Mouse (Mus musculus): ENCODE measurements around the gene Slc22a14.
"Not testable (repeated sequence)": the region's sequence is repeated elsewhere in the genome, so short reads cannot be mapped to it uniquely, and the experiment has no call there.

Gene Slc22a14

GRCm38 (mm10) chr9:119323260-119323645, 42.1 kb downstream of the Slc22a14 start:
- no peak for DNase-seq (ENCODE audit: low read depth in 2 of 2, low spot score in 2 of 2)

GRCm38 (mm10) chr9:119322289-119323259, 42.8 kb downstream of the Slc22a14 start, which contains the start of gene Oxsr1:
TSS of gene Oxsr1 (minus strand) at chr9:119322427.
- DNase-seq (ENCODE audit: low read depth in 2 of 2, low spot score in 2 of 2) = peak; percentile 96

GRCm38 (mm10) chr9:119321392-119322229, 43.7 kb downstream of the Slc22a14 start:
- DNase-seq (ENCODE audit: low read depth in 2 of 2, low spot score in 2 of 2) = no peak

DNA sequence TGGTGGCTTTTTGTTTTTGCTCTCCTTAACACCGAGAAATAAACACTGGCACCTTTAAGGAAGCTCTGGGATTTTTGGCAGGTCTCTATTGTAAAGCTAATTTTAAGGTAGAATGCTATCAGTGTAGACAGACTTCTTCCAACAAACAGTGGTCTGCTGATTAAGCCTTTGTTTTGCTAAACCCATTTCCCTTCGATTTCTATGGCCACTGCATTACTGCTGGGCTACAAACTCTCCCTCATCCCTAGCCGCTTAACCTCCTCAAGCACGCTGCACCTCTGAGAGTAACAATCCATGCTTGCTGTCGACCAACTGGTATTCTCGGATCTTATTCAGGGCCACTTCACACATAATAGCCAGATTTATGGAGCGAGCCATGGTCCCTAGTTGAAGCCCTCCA, 44.4 kb downstream of the Slc22a14 start:
- DNase-seq (ENCODE audit: low read depth in 2 of 2, low spot score in 2 of 2) = no peak

GRCm38 (mm10) chr9:119320446-119320845, 44.9 kb downstream of the Slc22a14 start:
- no peak for DNase-seq (ENCODE audit: low read depth in 2 of 2, low spot score in 2 of 2)

DNA sequence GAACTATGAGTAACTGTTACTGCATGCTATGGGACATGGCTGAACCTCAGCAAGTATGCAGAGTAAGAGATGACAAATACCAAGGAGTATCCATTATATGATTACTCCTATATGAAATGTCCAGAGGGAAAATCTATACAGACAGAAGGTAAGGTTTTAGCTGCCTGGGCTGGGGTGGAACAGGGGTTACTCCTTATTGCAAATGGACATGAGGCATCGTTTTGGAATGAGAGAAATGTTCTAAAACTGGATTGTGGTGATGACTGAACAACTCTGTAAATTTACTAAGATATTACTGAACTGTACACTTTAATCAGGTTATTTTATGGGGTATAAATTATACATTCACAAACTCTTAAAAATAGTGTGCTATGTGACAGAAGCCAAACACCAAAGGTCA, 46.5 kb downstream of the Slc22a14 start:
- no peak for DNase-seq (ENCODE audit: low read depth in 2 of 2, low spot score in 2 of 2)

DNA sequence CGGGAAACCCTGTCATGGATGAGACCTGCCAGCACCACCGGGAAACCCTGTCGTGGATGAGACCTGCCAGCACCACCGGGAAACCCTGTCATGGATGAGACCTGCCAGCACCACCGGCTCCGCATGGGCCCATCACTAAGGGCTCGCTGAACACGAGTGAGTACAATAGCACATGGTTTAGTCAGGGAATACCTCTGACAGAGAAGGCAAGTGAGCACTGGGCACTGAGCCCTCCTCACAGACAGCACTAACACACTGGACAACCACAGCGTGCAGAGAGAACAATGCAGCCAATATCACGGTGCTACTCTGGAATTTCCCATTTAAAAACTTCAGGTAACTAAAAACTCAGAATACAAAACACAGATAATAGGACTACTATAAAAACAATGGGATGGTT, 52.3 kb downstream of the Slc22a14 start:
- DNase-seq (ENCODE audit: low read depth in 2 of 2, low spot score in 2 of 2) = no peak

- no peak for DNase-seq (ENCODE audit: low read depth in 2 of 2, low spot score in 2 of 2)
Observed at GRCm38 (mm10) chr9:119309067-119309466, 56.3 kb downstream of the Slc22a14 start.

- no peak for DNase-seq (ENCODE audit: low read depth in 2 of 2, low spot score in 2 of 2)
Observed at GRCm38 (mm10) chr9:119305863-119306262, 59.5 kb downstream of the Slc22a14 start.

DNA sequence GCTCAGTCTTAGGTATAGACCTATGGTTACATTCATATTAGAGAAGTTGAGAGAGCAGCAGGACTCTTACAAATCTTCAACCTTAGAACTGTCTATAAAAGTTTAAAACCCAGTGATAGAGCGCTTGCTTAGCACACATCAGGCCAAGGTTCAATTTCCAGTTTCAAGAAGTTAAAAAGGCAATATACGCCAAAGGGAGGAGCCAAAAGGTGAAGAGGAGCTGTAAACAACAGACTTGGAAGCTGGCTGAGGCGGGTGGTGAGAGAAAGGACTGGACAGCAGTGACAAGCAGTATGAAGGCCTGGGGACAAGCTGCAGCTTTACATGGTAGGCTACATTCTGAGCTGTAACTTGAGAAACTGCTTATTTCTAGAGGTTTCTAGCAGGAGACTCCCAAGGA, 66.8 kb downstream of the Slc22a14 start:
- DNase-seq (ENCODE audit: low read depth in 2 of 2, low spot score in 2 of 2) = no peak

GRCm38 (mm10) chr9:119297696-119298095, 67.7 kb downstream of the Slc22a14 start:
- DNase-seq (ENCODE audit: low read depth in 2 of 2, low spot score in 2 of 2) = no peak

DNA sequence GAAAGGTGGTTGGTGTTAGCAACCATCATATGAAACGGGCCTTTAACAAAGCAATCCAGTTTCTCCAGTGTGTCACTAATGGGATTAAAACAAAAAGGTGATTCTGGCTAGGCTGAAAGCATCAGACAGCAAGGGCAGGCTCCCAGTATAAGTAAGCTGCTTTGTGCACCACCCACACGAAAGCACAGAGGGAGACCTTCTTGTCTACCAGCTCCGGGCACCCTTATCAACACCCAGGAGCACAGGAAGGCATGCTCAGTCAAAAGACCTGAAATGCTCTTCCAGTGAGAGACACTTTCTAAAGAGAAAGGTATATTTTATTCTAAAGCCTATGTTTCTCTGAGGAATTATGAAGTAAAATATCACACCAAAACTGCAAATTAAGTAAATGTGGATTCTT, 74.6 kb downstream of the Slc22a14 start:
- no peak for DNase-seq (ENCODE audit: low read depth in 2 of 2, low spot score in 2 of 2)

GRCm38 (mm10) chr9:119280894-119281682, 84.3 kb downstream of the Slc22a14 start:
- DNase-seq (ENCODE audit: low read depth in 2 of 2, low spot score in 2 of 2) = no peak

DNA sequence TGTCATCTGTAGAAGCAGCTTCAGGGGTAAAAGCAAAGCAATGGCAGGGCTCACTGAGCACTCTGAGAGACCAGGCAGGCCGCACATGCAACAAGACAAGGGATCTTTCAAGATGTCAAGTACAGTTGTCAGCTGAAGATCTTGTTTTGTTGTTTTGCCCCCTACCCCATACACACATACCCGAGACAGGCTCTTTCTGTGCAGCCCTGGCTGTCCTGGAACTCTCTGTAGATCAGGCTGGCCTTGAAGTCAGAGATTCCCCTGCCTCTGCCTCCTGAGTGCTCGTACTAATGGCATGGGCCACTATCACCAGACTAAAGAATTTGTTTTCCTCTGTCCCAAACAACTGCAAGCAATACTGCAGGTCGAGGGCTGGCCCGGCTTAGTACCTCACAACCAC, 87.3 kb downstream of the Slc22a14 start:
- no peak for DNase-seq (ENCODE audit: low read depth in 2 of 2, low spot score in 2 of 2)

- DNase-seq (ENCODE audit: low read depth in 2 of 2, low spot score in 2 of 2) = no peak
Observed at GRCm38 (mm10) chr9:119276321-119276720, 89.0 kb downstream of the Slc22a14 start.

DNA sequence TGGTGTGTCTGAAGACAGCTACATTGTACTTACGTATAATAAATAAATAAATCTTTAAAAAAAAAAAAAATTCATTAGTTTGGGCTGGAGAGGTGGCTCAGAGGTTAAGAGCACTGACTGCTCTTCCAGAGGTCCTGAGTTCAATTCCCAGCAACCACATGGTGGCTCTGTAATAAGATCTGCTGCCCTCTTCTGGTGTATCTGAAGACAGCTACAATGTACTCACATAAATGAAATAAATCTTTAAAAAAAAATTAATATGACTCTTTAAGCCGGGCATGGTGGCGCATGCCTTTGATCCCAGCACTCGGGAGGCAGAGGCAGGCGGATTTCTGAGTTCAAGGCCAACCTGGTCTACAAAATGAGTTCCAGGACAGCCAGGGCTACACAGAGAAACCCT, 90.5 kb downstream of the Slc22a14 start:
- DNase-seq (ENCODE audit: low read depth in 2 of 2, low spot score in 2 of 2) = not testable (repeated sequence)

GRCm38 (mm10) chr9:119271496-119271895, 93.9 kb downstream of the Slc22a14 start:
- no peak for DNase-seq (ENCODE audit: low read depth in 2 of 2, low spot score in 2 of 2)

- DNase-seq (ENCODE audit: low read depth in 2 of 2, low spot score in 2 of 2) = no peak
Observed at GRCm38 (mm10) chr9:119268588-119269145, 96.7 kb downstream of the Slc22a14 start.

GRCm38 (mm10) chr9:119268120-119268519, 97.2 kb downstream of the Slc22a14 start:
- DNase-seq (ENCODE audit: low read depth in 2 of 2, low spot score in 2 of 2) = no peak

GRCm38 (mm10) chr9:119266121-119266395, 99.3 kb downstream of the Slc22a14 start:
- DNase-seq (ENCODE audit: low read depth in 2 of 2, low spot score in 2 of 2) = not testable (repeated sequence)

Measured in CD8-positive naive resting alpha-beta T cell, adult 2 months (primary cell).